Mouse (Mus musculus): ENCODE results near the gene Letm1. TPM values are rescaled to one million over a fixed set of nuclear protein-coding genes. Genes with fewer than 3 reads are reported as not detected.

The Letm1 gene
- polyA plus RNA-seq, 1 experiment, result 27.0 TPM

GRCm38 (mm10) chr5:33721541-33722265 lies 60.9 kb downstream of the Letm1 start, which contains the start of gene Fgfr3:
Gene Fgfr3 (plus strand): TSS chr5:33721674.
- Histone ChIP-seq H3K79me2 (ENCODE audit: control insufficient read depth, insufficient read depth) (no peaks in the 10 kb centered on the region), H3K36me3 (ENCODE audit: control insufficient read depth, insufficient read depth) (no peaks in the 10 kb centered on the region), H3K27me3 (ENCODE audit: control insufficient read depth, insufficient read depth, insufficient read length) (peaks cover 21% of the 10 kb centered on the region), H3ac (ENCODE audit: control insufficient read depth, insufficient read length, low read depth) (peak within 1 kb of the TSS; percentile 64), H3K4me3 (ENCODE audit: insufficient read depth, poor library complexity, severe bottlenecking) (peak within 1 kb of the TSS; percentile 25), H3K79me3 (ENCODE audit: low read depth) (no peaks in the 10 kb centered on the region)
- TF ChIP-seq MAX (IDR thresholded peaks at IDR 0.05) (no peak), FOSL1 (IDR thresholded peaks at IDR 0.05; ENCODE audit: insufficient read depth, low read length, poor library complexity, severe bottlenecking) (no peak)

DNA sequence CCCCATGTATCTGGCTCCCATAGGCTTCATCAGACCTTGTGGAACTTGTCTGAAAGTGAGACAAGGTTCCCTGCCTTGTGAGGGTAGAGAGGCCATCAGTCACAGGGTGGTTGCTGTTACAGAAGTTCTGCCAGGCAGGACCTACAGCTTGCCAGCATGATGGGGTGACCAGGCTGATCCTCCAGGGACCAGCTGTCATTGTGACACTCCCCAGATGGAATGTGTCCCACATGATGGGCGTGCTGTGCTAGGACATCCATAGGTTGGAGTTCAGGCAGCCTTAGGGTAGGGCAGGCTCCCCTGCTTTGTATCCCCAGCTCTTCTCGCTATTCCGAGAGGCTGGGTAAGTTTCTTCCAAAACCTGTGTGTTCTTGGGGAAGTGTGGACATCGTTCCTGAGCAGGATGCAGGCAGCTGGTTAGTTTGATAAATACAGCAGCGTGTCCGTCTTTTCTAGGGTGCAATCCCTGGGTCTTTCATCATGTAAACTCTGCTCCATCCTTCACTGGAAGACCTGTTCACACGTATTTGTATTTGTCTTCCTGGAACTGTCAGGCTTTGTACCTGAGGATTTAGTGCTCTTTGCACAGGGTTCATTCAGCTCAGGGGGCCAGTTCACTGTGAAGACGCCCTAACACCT lies 61.6 kb downstream of the Letm1 start:
- Histone ChIP-seq H3K4me3 (ENCODE audit: insufficient read depth, poor library complexity, severe bottlenecking) (no peak overlapping the region), H3K79me3 (ENCODE audit: low read depth) (no peaks in the 10 kb centered on the region), H3K36me3 (ENCODE audit: control insufficient read depth, insufficient read depth) (no peaks in the 10 kb centered on the region), H3ac (ENCODE audit: control insufficient read depth, insufficient read length, low read depth) (no peak overlapping the region), H3K27me3 (ENCODE audit: control insufficient read depth, insufficient read depth, insufficient read length) (peaks cover 21% of the 10 kb centered on the region), H3K79me2 (ENCODE audit: control insufficient read depth, insufficient read depth) (no peaks in the 10 kb centered on the region)
- TF ChIP-seq CEBPB (IDR thresholded peaks at IDR 0.05; ENCODE audit: low read depth), result no peak
- no peak for TF ChIP-seq FOSL1 (IDR thresholded peaks at IDR 0.05; ENCODE audit: insufficient read depth, low read length, poor library complexity, severe bottlenecking)
- TF ChIP-seq USF1 (IDR thresholded peaks at IDR 0.05; ENCODE audit: low read depth), result no peak
- TF ChIP-seq MYOG (IDR thresholded peaks at IDR 0.05; ENCODE audit: control insufficient read depth, extremely low read depth, insufficient read length), result no peak
- no peak for TF ChIP-seq MYOD1 (IDR thresholded peaks at IDR 0.05; ENCODE audit: control insufficient read depth, insufficient read length, low read depth)
- TF ChIP-seq MAX (IDR thresholded peaks at IDR 0.05), result no peak
- no peak for TF ChIP-seq CTCF (IDR thresholded peaks at IDR 0.05; ENCODE audit: control insufficient read depth, insufficient read depth, insufficient read length)

DNA sequence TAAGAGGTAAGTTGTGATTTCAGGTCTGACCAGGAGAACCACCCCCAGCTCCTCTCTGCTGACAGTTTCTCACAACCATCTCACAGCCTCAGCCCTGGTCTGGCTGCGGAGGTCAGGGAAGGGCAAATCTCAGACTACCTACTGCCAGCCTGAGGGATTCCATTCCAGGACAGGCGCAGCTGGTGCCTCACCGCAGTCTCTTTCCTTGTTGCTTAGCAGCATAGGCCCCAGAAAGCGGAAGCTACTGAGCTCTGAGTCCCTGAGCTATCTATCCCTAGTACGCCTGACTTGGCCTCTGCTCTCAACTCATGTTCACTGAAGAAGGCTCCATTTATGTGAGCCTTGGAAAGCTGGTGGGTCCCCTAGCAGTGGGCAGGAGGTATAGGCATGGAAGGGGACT lies 64.2 kb downstream of the Letm1 start:
- Histone ChIP-seq H3ac (ENCODE audit: control insufficient read depth, insufficient read length, low read depth) (no peak overlapping the region), H3K27me3 (ENCODE audit: control insufficient read depth, insufficient read depth, insufficient read length) (peaks cover 23% of the 10 kb centered on the region), H3K79me3 (ENCODE audit: low read depth) (no peaks in the 10 kb centered on the region), H3K36me3 (ENCODE audit: control insufficient read depth, insufficient read depth) (no peaks in the 10 kb centered on the region), H3K4me3 (ENCODE audit: insufficient read depth, poor library complexity, severe bottlenecking) (no peak overlapping the region), H3K79me2 (ENCODE audit: control insufficient read depth, insufficient read depth) (no peaks in the 10 kb centered on the region)
- TF ChIP-seq MAX (IDR thresholded peaks at IDR 0.05) (no peak), FOSL1 (IDR thresholded peaks at IDR 0.05; ENCODE audit: insufficient read depth, low read length, poor library complexity, severe bottlenecking) (no peak), CTCF (IDR thresholded peaks at IDR 0.05; ENCODE audit: control insufficient read depth, insufficient read depth, insufficient read length) (no peak), MYOG (IDR thresholded peaks at IDR 0.05; ENCODE audit: control insufficient read depth, extremely low read depth, insufficient read length) (no peak), USF1 (IDR thresholded peaks at IDR 0.05; ENCODE audit: low read depth) (no peak), MYOD1 (IDR thresholded peaks at IDR 0.05; ENCODE audit: control insufficient read depth, insufficient read length, low read depth) (no peak), CEBPB (IDR thresholded peaks at IDR 0.05; ENCODE audit: low read depth) (no peak)

- Histone ChIP-seq H3K79me2 (ENCODE audit: control insufficient read depth, insufficient read depth) (no peaks in the 10 kb centered on the region), H3K4me3 (ENCODE audit: insufficient read depth, poor library complexity, severe bottlenecking) (no peak overlapping the region), H3ac (ENCODE audit: control insufficient read depth, insufficient read length, low read depth) (no peak overlapping the region), H3K27me3 (ENCODE audit: control insufficient read depth, insufficient read depth, insufficient read length) (peaks cover 16% of the 10 kb centered on the region), H3K79me3 (ENCODE audit: low read depth) (no peaks in the 10 kb centered on the region), H3K36me3 (ENCODE audit: control insufficient read depth, insufficient read depth) (no peaks in the 10 kb centered on the region)
- TF ChIP-seq CEBPB (IDR thresholded peaks at IDR 0.05; ENCODE audit: low read depth) (no peak), CTCF (IDR thresholded peaks at IDR 0.05; ENCODE audit: control insufficient read depth, insufficient read depth, insufficient read length) (no peak), FOSL1 (IDR thresholded peaks at IDR 0.05; ENCODE audit: insufficient read depth, low read length, poor library complexity, severe bottlenecking) (no peak), MYOD1 (IDR thresholded peaks at IDR 0.05; ENCODE audit: control insufficient read depth, insufficient read length, low read depth) (no peak), MAX (IDR thresholded peaks at IDR 0.05) (no peak), MYOG (IDR thresholded peaks at IDR 0.05; ENCODE audit: control insufficient read depth, extremely low read depth, insufficient read length) (no peak), USF1 (IDR thresholded peaks at IDR 0.05; ENCODE audit: low read depth) (no peak)
Measured at GRCm38 (mm10) chr5:33716467-33716866, 66.2 kb downstream of the Letm1 start.

DNA sequence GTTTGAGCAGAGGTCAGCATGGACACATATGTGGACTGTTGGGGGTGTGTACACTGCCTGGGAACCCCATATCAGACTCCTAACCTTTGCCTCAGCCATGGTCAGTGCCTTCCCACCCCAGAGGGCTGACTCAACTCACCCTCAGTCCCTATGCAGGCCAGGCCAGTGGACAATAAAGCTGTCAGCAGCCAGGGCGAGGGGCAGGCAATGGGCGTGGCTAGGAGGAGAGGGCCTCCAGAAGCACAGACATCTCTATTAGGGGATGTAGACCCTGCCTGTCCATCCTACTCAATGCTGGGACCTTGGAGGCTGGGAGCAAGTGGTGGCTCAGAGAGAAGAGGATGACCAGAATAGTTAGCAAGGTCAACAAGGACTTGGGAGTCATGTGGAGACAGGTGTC lies 67.4 kb downstream of the Letm1 start:
- Histone ChIP-seq H3ac (ENCODE audit: control insufficient read depth, insufficient read length, low read depth) (no peak overlapping the region), H3K79me2 (ENCODE audit: control insufficient read depth, insufficient read depth) (no peaks in the 10 kb centered on the region), H3K27me3 (ENCODE audit: control insufficient read depth, insufficient read depth, insufficient read length) (peaks cover 19% of the 10 kb centered on the region), H3K4me3 (ENCODE audit: insufficient read depth, poor library complexity, severe bottlenecking) (no peak overlapping the region), H3K36me3 (ENCODE audit: control insufficient read depth, insufficient read depth) (no peaks in the 10 kb centered on the region), H3K79me3 (ENCODE audit: low read depth) (no peaks in the 10 kb centered on the region)
- TF ChIP-seq CEBPB (IDR thresholded peaks at IDR 0.05; ENCODE audit: low read depth) (no peak), MAX (IDR thresholded peaks at IDR 0.05) (no peak), MYOD1 (IDR thresholded peaks at IDR 0.05; ENCODE audit: control insufficient read depth, insufficient read length, low read depth) (no peak), MYOG (IDR thresholded peaks at IDR 0.05; ENCODE audit: control insufficient read depth, extremely low read depth, insufficient read length) (no peak), FOSL1 (IDR thresholded peaks at IDR 0.05; ENCODE audit: insufficient read depth, low read length, poor library complexity, severe bottlenecking) (no peak), CTCF (IDR thresholded peaks at IDR 0.05; ENCODE audit: control insufficient read depth, insufficient read depth, insufficient read length) (no peak), USF1 (IDR thresholded peaks at IDR 0.05; ENCODE audit: low read depth) (no peak)

All from C2C12 (cell line).